Mouse (Mus musculus): ENCODE results near the gene Wnk2.

GRCm38 (mm10) chr13:49016311-49016761 lies 131.5 kb downstream of the Wnk2 start:
- TF ChIP-seq NRF1 (IDR thresholded peaks at IDR 0.05; ENCODE audit: insufficient read depth, low read depth, low read length, poor library complexity, severe bottlenecking) (no peak), CTCF (IDR thresholded peaks at IDR 0.05 in 2 of 3, conservative IDR thresholded peaks at IDR 0.05 in 1 of 3; ENCODE audit: control insufficient read depth in 1 of 3, insufficient read depth in 1 of 3, low read depth in 2 of 3, low read length in 3 of 3, poor library complexity in 1 of 3, severe bottlenecking in 1 of 3) (no peak), CHD1 (IDR thresholded peaks at IDR 0.05; ENCODE audit: low read depth, low read length) (no peak), NELFE (IDR thresholded peaks at IDR 0.05; ENCODE audit: low read depth, low read length) (no peak), E2F4 (IDR thresholded peaks at IDR 0.05; ENCODE audit: borderline replicate concordance, low read depth, low read length) (no peak), CHD2 (IDR thresholded peaks at IDR 0.05; ENCODE audit: low read length) (no peak), MXI1 (IDR thresholded peaks at IDR 0.05; ENCODE audit: low read depth, low read length) (no peak), ZNF384 (IDR thresholded peaks at IDR 0.05; ENCODE audit: low read depth, low read length) (no peak)
